Mouse (Mus musculus) small intestine, adult 2 months (tissue): ENCODE measurements around the gene Olfr1453.

Source experiments
- CTCF ChIP-seq: fragments of 200-500 bp; IDR thresholded peaks from 2 replicates; pipeline ENCODE4 v1.5.1; 2012; ENCODE audit warnings: low read depth, mild to moderate bottlenecking, control low read depth, inconsistent platforms, low read length, moderate library complexity, mixed read lengths; ENCODE audit not compliant: insufficient replicate concordance, insufficient read length; ENCODE audit errors: extremely low read depth
- POLR2A ChIP-seq: fragments of 200-500 bp; IDR thresholded peaks from 2 replicates; pipeline ENCODE4 v1.6.1; 2012; ENCODE audit warnings: low read depth, mild to moderate bottlenecking, control low read depth, inconsistent platforms, low read length, moderate library complexity

DNA sequence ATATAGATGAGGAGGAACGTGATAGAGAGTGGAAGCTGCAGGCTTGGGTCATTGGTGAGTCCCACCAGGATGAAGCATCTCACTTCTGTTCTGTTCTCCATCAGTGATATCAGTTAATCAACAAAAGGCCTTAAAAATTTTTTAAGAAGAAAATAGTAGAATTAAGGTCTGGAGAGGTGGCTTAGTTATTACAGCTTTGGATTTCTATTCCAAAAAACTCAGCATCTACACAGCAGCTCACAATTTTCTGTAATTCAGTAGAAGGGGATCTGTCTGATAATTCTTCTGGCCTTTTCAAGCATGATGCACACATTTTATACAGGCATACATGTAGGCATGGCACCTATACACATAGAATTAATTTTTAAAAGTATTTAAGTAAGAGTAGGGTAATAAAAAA, at the start of gene Olfr1453:
- no peak for TF ChIP-seq POLR2A
- no peak for TF ChIP-seq CTCF
